Mouse (Mus musculus): ENCODE measurements around the gene Olfr905.

DNA sequence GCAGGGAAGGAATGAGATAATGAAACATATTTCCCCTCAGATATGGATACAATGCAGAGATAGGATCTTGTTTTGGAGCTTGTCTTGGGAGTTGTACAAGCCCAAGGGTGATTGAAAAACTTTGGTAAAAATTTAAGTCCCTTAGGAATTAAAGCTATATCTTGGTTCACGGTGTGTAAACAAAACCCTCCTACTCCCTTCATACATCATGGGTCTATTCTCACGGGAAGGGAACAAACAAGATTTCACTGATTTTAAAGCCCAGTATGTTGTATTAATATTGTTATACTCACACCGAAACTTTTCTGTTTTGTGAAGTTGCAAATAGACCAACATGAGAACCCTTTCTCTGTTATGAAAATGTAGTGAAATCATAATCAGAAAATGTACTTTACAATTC, 15.9 kb downstream of the Olfr905 start, which contains the start of gene Olfr906:
- TF ChIP-seq CTCF (IDR thresholded peaks at IDR 0.05; ENCODE audit: extremely low read depth, insufficient read depth, low read length) (no peak), POLR2A (IDR thresholded peaks at IDR 0.05; ENCODE audit: extremely low read depth, insufficient read depth, low read length) (no peak)
